Mouse (Mus musculus): ENCODE measurements at regions not wholly inside any gene's neighbourhood (a gene's known extent, or its start where the extent isn't known, plus 50 kb on each side); places are given as distances from the start of the nearest gene placed in this dataset.
"Not testable (repeated sequence)": the region's sequence is repeated elsewhere in the genome, so short reads cannot be mapped to it uniquely, and the experiment has no call there.

GRCm38 (mm10) chr7:93254287-93254686 lies 174.6 kb downstream of the Fam181b start:
- ATAC-seq (ENCODE audit: low FRiP score, low TSS enrichment), result not testable (repeated sequence)

GRCm38 (mm10) chr7:93285748-93286147 lies 206.1 kb downstream of the Fam181b start:
- Histone ChIP-seq H3K9me3 (ENCODE audit: low read length) (no peaks in the 10 kb centered on the region), H3K27ac (ENCODE audit: low read length) (no peak overlapping the region), H3K9ac (replicated peaks; ENCODE audit: low read length) (no peak overlapping the region), H3K27me3 (ENCODE audit: insufficient read depth, low read length) (no peaks in the 10 kb centered on the region), H3K4me3 (ENCODE audit: low read length) (no peak overlapping the region), H3K4me1 (ENCODE audit: insufficient read depth, low read length) (no peaks in the 10 kb centered on the region), H3K36me3 (ENCODE audit: insufficient read depth, low read length) (no peaks in the 10 kb centered on the region), H3K4me2 (replicated peaks; ENCODE audit: low read depth, low read length) (no peak overlapping the region)
- no peak for ATAC-seq (ENCODE audit: low FRiP score, low TSS enrichment)
- WGBS, result 88% methylated on average over 3 of the region's 3 CpGs

More at GRCm38 (mm10) chr7:93254287-93254686, 174.6 kb downstream of the Fam181b start:
- not testable (repeated sequence) for H3K9ac ChIP-seq (replicated peaks; ENCODE audit: low read length); H3K9me3 ChIP-seq (ENCODE audit: low read length); H3K4me2 ChIP-seq (replicated peaks; ENCODE audit: low read depth, low read length); H3K27ac ChIP-seq (ENCODE audit: low read length); H3K4me1 ChIP-seq (ENCODE audit: insufficient read depth, low read length); H3K36me3 ChIP-seq (ENCODE audit: insufficient read depth, low read length); H3K27me3 ChIP-seq (ENCODE audit: insufficient read depth, low read length); H3K4me3 ChIP-seq (ENCODE audit: low read length)

GRCm38 (mm10) chr7:93291457-93291856 lies 211.8 kb downstream of the Fam181b start:
- H3K9ac ChIP-seq (replicated peaks; ENCODE audit: low read length), result no peak overlapping the region
- no peak overlapping the region for H3K4me3 ChIP-seq (ENCODE audit: low read length)
- no peak for ATAC-seq (ENCODE audit: low FRiP score, low TSS enrichment)
- H3K27me3 ChIP-seq (ENCODE audit: insufficient read depth, low read length), result no peaks in the 10 kb centered on the region
- no peaks in the 10 kb centered on the region for H3K9me3 ChIP-seq (ENCODE audit: low read length)
- no peak overlapping the region for H3K27ac ChIP-seq (ENCODE audit: low read length)
- H3K36me3 ChIP-seq (ENCODE audit: insufficient read depth, low read length), result no peaks in the 10 kb centered on the region
- WGBS, result 81% methylated on average over 3 of the region's 3 CpGs
- H3K4me2 ChIP-seq (replicated peaks; ENCODE audit: low read depth, low read length), result no peak overlapping the region
- H3K4me1 ChIP-seq (ENCODE audit: insufficient read depth, low read length), result no peaks in the 10 kb centered on the region

- no peak overlapping the region for H3K9ac ChIP-seq (replicated peaks; ENCODE audit: low read length)
- H3K9me3 ChIP-seq (ENCODE audit: low read length), result no peaks in the 10 kb centered on the region
- no peak overlapping the region for H3K27ac ChIP-seq (ENCODE audit: low read length)
- WGBS, result 71% methylated on average over 3 of the region's 3 CpGs
- ATAC-seq (ENCODE audit: low FRiP score, low TSS enrichment), result no peak
- no peak overlapping the region for H3K4me3 ChIP-seq (ENCODE audit: low read length)
- no peaks in the 10 kb centered on the region for H3K4me1 ChIP-seq (ENCODE audit: insufficient read depth, low read length)
- H3K27me3 ChIP-seq (ENCODE audit: insufficient read depth, low read length), result no peaks in the 10 kb centered on the region
- no peaks in the 10 kb centered on the region for H3K36me3 ChIP-seq (ENCODE audit: insufficient read depth, low read length)
- H3K4me2 ChIP-seq (replicated peaks; ENCODE audit: low read depth, low read length), result no peak overlapping the region
These were observed 212.5 kb downstream of the Fam181b start for GRCm38 (mm10) chr7:93291945-93292696.

- Histone ChIP-seq H3K4me1 (ENCODE audit: insufficient read depth, low read length) (no peaks in the 10 kb centered on the region), H3K4me3 (ENCODE audit: low read length) (no peak overlapping the region), H3K36me3 (ENCODE audit: insufficient read depth, low read length) (no peaks in the 10 kb centered on the region), H3K4me2 (replicated peaks; ENCODE audit: low read depth, low read length) (no peak overlapping the region), H3K27ac (ENCODE audit: low read length) (no peak overlapping the region), H3K9me3 (ENCODE audit: low read length) (no peaks in the 10 kb centered on the region), H3K9ac (replicated peaks; ENCODE audit: low read length) (no peak overlapping the region), H3K27me3 (ENCODE audit: insufficient read depth, low read length) (no peaks in the 10 kb centered on the region)
- WGBS, result 33% methylated on average over 1 of the region's 1 CpGs
- ATAC-seq (ENCODE audit: low FRiP score, low TSS enrichment), result no peak
These were observed 233.1 kb downstream of the Fam181b start for GRCm38 (mm10) chr7:93312731-93313130.

DNA sequence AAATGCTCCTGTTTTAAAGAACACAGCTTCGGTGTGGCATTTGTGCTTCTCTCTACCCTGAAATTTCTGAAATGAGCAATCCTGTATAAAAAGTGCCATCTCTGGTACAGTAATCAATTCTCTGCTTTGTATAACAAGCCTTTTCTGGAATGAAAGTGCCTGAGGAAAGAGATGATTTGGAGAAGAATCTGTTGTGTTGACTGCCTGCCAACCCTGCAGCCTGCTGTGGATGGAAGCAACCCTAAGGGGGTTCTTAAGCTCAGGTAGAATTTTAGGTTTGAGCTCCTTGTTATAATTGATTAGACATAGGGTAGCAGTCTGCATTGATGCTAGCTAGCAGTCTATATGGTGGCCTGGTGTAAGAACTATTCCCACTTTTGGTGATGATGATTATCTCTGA lies 251.7 kb downstream of the Fam181b start:
- H3K9ac ChIP-seq (replicated peaks; ENCODE audit: low read length), result no peak overlapping the region
- no peak overlapping the region for H3K27ac ChIP-seq (ENCODE audit: low read length)
- no peak overlapping the region for H3K4me2 ChIP-seq (replicated peaks; ENCODE audit: low read depth, low read length)
- no peaks in the 10 kb centered on the region for H3K27me3 ChIP-seq (ENCODE audit: insufficient read depth, low read length)
- no peaks in the 10 kb centered on the region for H3K4me1 ChIP-seq (ENCODE audit: insufficient read depth, low read length)
- no peaks in the 10 kb centered on the region for H3K9me3 ChIP-seq (ENCODE audit: low read length)
- ATAC-seq (ENCODE audit: low FRiP score, low TSS enrichment), result no peak
- WGBS, result 84% methylated on average over 1 of the region's 1 CpGs
- no peaks in the 10 kb centered on the region for H3K36me3 ChIP-seq (ENCODE audit: insufficient read depth, low read length)
- no peak overlapping the region for H3K4me3 ChIP-seq (ENCODE audit: low read length)

DNA sequence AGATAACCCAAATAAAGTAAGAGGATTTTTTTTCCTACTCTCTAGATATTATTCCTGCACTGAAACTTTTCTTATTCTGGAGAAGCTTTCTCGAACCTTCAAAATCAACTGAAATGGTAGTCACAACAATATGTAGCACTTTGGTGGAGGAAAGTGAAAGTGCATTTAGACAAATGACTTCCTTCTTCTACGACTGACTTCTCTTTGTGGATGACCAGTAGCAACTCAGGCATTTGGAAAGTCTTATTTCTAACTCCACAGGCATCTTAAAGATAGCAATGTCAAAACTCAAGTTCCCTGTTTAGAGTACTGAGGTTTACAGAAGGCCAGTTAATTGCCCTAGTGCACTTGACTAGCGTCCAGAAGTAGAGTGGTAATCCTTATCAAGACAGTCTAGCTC lies 252.5 kb downstream of the Fam181b start:
- no peaks in the 10 kb centered on the region for H3K27me3 ChIP-seq (ENCODE audit: insufficient read depth, low read length)
- no peak overlapping the region for H3K27ac ChIP-seq (ENCODE audit: low read length)
- no peak for ATAC-seq (ENCODE audit: low FRiP score, low TSS enrichment)
- H3K4me3 ChIP-seq (ENCODE audit: low read length), result no peak overlapping the region
- H3K9ac ChIP-seq (replicated peaks; ENCODE audit: low read length), result no peak overlapping the region
- H3K4me2 ChIP-seq (replicated peaks; ENCODE audit: low read depth, low read length), result no peak overlapping the region
- H3K36me3 ChIP-seq (ENCODE audit: insufficient read depth, low read length), result no peaks in the 10 kb centered on the region
- 63% methylated on average over 3 of the region's 3 CpGs for WGBS
- no peaks in the 10 kb centered on the region for H3K4me1 ChIP-seq (ENCODE audit: insufficient read depth, low read length)
- H3K9me3 ChIP-seq (ENCODE audit: low read length), result no peaks in the 10 kb centered on the region

DNA sequence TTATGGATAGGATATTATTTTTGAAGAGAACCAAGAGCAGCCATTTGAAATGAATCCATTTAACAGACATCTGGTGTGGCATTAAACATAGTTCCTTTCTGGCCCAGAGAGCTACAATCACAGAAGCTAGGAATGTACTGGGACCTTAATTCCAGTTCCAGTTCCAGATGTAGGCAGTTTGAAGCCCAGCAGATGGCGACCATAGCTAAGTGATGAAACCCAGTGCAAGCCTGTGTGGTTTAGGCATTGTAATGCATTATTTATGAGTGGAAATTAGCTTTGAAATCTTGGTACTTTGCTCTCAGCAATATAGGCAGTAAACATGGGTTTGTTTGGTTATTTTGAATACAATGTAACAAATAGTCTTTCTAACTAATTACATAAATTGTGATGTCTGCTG lies 256.8 kb downstream of the Fam181b start:
- Histone ChIP-seq H3K4me3 (ENCODE audit: low read length) (no peak overlapping the region), H3K4me1 (ENCODE audit: insufficient read depth, low read length) (no peaks in the 10 kb centered on the region), H3K4me2 (replicated peaks; ENCODE audit: low read depth, low read length) (no peak overlapping the region), H3K9me3 (ENCODE audit: low read length) (no peaks in the 10 kb centered on the region), H3K9ac (replicated peaks; ENCODE audit: low read length) (no peak overlapping the region), H3K27me3 (ENCODE audit: insufficient read depth, low read length) (no peaks in the 10 kb centered on the region), H3K27ac (ENCODE audit: low read length) (no peak overlapping the region), H3K36me3 (ENCODE audit: insufficient read depth, low read length) (no peaks in the 10 kb centered on the region)
- peak; percentile 59; the same call in 1 of the 2 replicates for ATAC-seq (ENCODE audit: low FRiP score, low TSS enrichment)
- WGBS, result 21% methylated on average over 1 of the region's 1 CpGs
